Mouse (Mus musculus) ES-E14 (cell line): ENCODE measurements at regions not wholly inside any gene's neighbourhood (a gene's known extent, or its start where the extent isn't known, plus 50 kb on each side); places are given as distances from the start of the nearest gene placed in this dataset.

Source experiments
- MAFK ChIP-seq: IDR thresholded peaks from 2 replicates; pipeline ENCODE4 v1.6.1; 2014; ENCODE audit warnings: mild to moderate bottlenecking, low read depth, low read length, inconsistent platforms; ENCODE audit not compliant: insufficient read depth
- ZC3H11A ChIP-seq: IDR thresholded peaks from 2 replicates; pipeline ENCODE4 v1.6.1; 2012; ENCODE audit warnings: low read depth, mild to moderate bottlenecking, inconsistent platforms, low read length, borderline replicate concordance

GRCm38 (mm10) chr4:105450881-105451280, 293.7 kb downstream of the Plpp3 start:
- no peak for TF ChIP-seq ZC3H11A
- TF ChIP-seq MAFK = no peak
